Mouse (Mus musculus) stomach, postnatal 0 days (tissue): ENCODE data around the gene Gm20828. TPM values are rescaled to one million over a fixed set of nuclear protein-coding genes. Genes with fewer than 3 reads are reported as not detected.
"Not testable (repeated sequence)": the region's sequence is repeated elsewhere in the genome, so short reads cannot be mapped to it uniquely, and the experiment has no call there.

Experiments
- ATAC-seq: fragments of 200-750 bp; cut with Nextera tagmentation; 2 replicates; pipeline ENCODE4 v1.8.0; 2017; ENCODE audit not compliant: low FRiP score, low TSS enrichment
- DNase-seq: peaks from one replicate; pipeline ENCODE4 v3.0.0-alpha.2; 2016; ENCODE audit warnings: low spot score
- H3K27ac ChIP-seq: fragments of 300-500 bp; sonication (generic); replicated peaks from 2 replicates; pipeline ENCODE4 v1.5.1; 2014; ENCODE audit warnings: mild to moderate bottlenecking, control low read depth
- H3K27me3 ChIP-seq: fragments of 300-500 bp; sonication (generic); 2 replicates; pipeline ENCODE4 v1.6.1; 2014; ENCODE audit warnings: low read length; ENCODE audit not compliant: control insufficient read depth, insufficient read depth
- H3K36me3 ChIP-seq: fragments of 300-500 bp; sonication (generic); 2 replicates; pipeline ENCODE4 v1.6.1; 2014; ENCODE audit warnings: low read length, mixed read lengths; ENCODE audit not compliant: control insufficient read depth, insufficient read depth
- H3K4me1 ChIP-seq: fragments of 300-500 bp; sonication (generic); replicated peaks from 2 replicates; pipeline ENCODE4 v1.6.1; 2014; ENCODE audit warnings: antibody characterized with exemption; ENCODE audit not compliant: control insufficient read depth, insufficient read depth
- H3K4me2 ChIP-seq: fragments of 300-500 bp; sonication (generic); replicated peaks from 2 replicates; pipeline ENCODE4 v1.6.1; 2014; ENCODE audit warnings: low read depth, mild to moderate bottlenecking, control low read depth, moderate library complexity
- H3K4me3 ChIP-seq: fragments of 300-500 bp; sonication (generic); 2 replicates; pipeline ENCODE4 v1.5.1; 2014; ENCODE audit warnings: low read depth, low read length, control low read depth
- H3K9ac ChIP-seq: fragments of 300-500 bp; sonication (generic); 2 replicates; pipeline ENCODE4 v1.6.1; 2014; ENCODE audit warnings: mild to moderate bottlenecking, low read length, control low read depth, mixed read lengths
- H3K9me3 ChIP-seq: fragments of 300-500 bp; sonication (generic); 2 replicates; pipeline ENCODE4 v1.6.1; 2016; ENCODE audit warnings: low read length; ENCODE audit not compliant: control insufficient read depth
- WGBS: fragments of 180-500 bp; shearing (Covaris S2); extraction: QIAGEN DNeasy Blood & Tissue Kit; methylation state at CpG from one replicate; pipeline ENCODE4 v1.1.7; 2014; 5-methylcytosine and 5-hydroxymethylcytosine counted together
- polyA plus RNA-seq: library from polyadenylated mRNA; unstranded; fragments of >200 nt; fragmentation: Nextera tagmentation; extraction: Ambion mirVana; gene quantifications from 2 replicates; pipeline ENCODE4 v1.2.1, GENCODE M21; 2015

Gene Gm20828
- not detected in 2 replicates for polyA plus RNA-seq

GRCm38 (mm10) chrY:11199274-11199673, at the start of gene Gm20828:
Gene Gm20828, minus strand, starts transcription at chrY:11199374.
- not testable (repeated sequence) for ATAC-seq, DNase-seq, H3K36me3 ChIP-seq, H3K4me3 ChIP-seq, H3K9me3 ChIP-seq, H3K27ac ChIP-seq, H3K4me2 ChIP-seq, H3K27me3 ChIP-seq, H3K9ac ChIP-seq, H3K4me1 ChIP-seq
- WGBS = no CpG with 5 or more reads among the region's 3 CpGs
